Mouse (Mus musculus): ENCODE measurements around the gene Asb12. TPM values are rescaled to one million over a fixed set of nuclear protein-coding genes. Genes with fewer than 3 reads are reported as not detected.

Asb12 gene
- polyA plus RNA-seq (2017; shearing (Covaris generic)): not detected

GRCm38 (mm10) chrX:95557887-95558286, at the start of gene Asb12, which contains the start of gene Pfn5:
Gene Asb12, minus strand, starts transcription at chrX:95557987.
Gene Pfn5, plus strand, starts transcription at chrX:95558104.

GRCm38 (mm10) chrX:95444776-95445111, 113.0 kb downstream of the Asb12 start, which contains the start of gene Amer1:
Gene Amer1, minus strand, starts transcription at chrX:95444872.

Other genes with a start within 250 kb of the Asb12 start
- 6.3 TPM for gene Amer1, start 113.1 kb downstream of the Asb12 start, polyA plus RNA-seq (2017; shearing (Covaris generic))
- not detected for gene Pfn5, start 117 bp upstream of the Asb12 start, polyA plus RNA-seq (2017; shearing (Covaris generic))
- gene Zc4h2, start 100.5 kb upstream of the Asb12 start, polyA plus RNA-seq (2017; shearing (Covaris generic)): 7.7 TPM
- 2.3 TPM for gene Zc3h12b, start 153.7 kb upstream of the Asb12 start, polyA plus RNA-seq (2017; shearing (Covaris generic))